Mouse (Mus musculus): ENCODE measurements around the gene Hrh1.

The Hrh1 gene

DNA sequence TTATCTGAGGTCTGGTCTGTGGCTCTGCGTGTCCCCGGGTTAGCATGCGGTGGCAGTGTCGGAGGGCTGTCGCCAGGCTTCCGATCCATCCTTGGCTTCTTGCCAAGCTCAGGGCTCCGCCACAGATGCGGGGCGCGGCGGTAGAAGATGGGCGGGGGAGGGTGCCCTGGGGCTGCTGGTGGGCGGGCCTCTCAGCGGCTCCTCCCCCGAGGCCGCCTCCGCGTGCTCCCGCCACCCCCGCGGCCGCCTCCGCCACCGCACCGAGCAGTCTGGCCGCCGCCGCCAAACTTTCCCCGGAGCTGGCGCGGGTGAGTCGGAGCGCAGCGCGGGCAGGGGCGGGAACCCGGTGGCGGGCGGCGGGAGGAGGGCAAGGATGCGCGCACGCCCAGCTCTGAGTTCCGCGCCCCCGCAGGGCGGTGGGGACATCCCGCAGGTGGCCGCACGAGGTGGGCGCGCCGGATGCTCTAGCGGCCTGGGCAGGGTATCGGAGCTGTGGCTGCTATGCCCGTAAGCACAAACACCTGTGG, at the start of gene Hrh1:
TSS of gene Hrh1 (plus strand) at position 246 of the 527 bp plus-strand sequence.
- in situ Hi-C loops (cut with MseI, MboI) = no loop called here

DNA sequence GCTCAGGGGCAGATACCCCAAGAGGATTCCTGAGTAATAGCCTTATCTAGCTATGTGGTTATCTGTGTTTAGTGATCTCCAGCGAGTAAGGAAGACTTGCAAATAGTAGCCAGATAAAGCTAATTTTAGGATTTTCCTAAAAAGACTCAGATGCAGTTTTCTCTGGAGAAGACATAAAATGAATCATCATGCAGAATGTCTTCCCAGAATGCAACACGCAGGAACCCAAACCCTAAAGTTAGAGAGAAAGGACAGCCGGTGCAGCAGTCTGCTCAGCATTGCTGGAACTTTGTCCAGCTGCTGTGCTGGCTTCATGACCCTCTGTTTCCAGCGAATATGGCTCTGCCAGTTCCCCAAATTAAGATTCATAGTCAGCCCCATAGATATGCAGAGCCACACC, 43.1 kb upstream of the Hrh1 start:
- in situ Hi-C loops (cut with MseI, MboI) = no loop called here

DNA sequence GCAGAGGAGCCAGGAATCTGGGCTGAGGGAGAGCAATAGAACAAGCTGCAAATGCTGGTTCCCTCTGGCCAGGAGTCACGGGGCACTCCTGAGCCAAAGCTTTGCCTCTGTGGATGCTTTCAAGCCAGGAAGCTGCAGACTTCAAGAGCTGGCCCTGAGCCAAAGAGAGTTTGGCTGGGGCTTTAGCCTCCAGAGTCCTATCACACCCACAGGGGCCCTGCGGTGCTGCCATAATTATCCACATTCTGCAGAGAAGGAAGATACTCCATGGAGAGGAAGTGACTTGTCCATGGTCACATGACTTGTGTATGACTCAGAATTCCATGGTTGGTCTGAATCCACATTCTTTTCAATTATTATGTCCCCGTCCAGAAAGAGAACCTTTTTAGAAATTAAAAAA, 39.6 kb upstream of the Hrh1 start:
- in situ Hi-C loops (cut with MseI, MboI) = no loop called here

DNA sequence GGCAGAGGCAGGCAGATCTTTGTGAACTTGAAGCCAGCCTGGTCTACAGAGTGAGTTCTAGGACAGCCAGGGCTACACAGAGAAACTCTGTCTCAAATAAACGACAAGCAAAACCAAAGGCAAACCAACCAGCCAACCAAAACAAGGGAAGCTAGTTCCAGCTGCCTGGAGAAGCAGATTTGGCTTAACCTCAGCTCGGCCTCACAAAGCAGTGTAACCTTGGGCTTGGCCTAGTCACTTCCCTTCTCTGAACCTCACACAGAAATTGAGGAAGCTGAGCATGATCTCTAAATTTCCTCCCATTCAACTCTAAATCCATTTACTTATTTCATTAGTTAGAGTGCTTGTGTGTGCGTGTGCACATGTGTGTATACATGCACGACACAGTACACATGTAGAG, 35.4 kb upstream of the Hrh1 start:
- in situ Hi-C loops (cut with MseI, MboI) = no loop called here

DNA sequence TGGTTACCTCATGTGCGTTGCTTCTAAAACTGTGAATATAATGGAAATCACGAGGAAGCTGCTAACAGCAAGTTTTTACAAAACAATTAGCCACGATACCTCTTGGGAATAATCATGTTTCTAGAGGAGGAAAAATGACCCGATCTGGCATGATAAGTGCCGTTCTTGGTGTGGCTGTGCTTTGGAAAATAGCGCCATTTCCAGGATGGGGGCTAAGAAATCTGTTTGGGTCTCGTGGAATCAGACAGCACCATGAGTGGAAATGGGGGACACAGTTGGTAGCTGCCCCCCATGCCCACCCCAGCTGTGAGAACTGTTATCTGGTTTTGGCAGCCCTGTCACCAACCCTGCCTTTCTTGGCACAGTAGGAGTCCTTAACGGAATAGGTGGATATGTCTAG, 34.0 kb upstream of the Hrh1 start:
- in situ Hi-C loops (cut with MseI, MboI) = no loop called here

DNA sequence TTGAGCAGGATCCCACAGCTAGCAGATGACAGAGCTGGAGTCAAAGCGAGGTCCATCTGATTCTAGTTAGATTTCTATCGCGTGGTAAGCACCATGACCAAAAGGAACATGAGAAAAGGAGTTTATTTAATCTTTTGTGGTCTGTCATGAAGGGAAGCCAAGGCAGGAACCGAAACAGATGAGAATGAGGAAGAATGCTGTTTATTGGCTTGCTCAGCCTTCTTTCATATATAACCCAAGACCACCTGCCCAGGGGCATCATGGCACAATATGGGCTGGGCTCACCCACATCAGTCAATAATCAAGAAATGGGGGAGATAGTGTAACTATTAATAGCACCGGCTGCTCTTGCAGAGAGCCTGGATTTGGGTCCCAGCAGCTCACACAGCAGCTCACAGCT, 33.0 kb upstream of the Hrh1 start:
- in situ Hi-C loops (cut with MseI, MboI) = no loop called here

DNA sequence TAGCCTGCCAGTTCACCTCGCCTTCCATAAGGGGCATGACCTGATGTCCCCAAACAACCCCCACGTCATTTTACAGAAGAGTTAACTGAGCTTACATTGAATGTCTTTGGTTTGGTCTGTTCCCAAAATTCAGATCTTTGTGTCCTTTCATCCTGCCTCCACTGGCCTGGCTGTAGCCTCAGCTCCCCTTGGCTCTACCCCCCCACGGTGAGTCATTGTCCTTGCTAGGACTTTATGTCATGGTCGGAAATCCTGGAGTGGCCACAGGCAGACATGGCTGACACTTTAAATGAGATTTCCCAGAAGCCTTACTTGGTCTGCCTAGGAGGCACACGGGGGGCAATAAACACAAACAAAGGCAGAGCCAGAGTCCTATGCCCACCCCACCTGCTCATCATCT, 31.5 kb upstream of the Hrh1 start:
- in situ Hi-C loops (cut with MseI, MboI) = no loop called here

DNA sequence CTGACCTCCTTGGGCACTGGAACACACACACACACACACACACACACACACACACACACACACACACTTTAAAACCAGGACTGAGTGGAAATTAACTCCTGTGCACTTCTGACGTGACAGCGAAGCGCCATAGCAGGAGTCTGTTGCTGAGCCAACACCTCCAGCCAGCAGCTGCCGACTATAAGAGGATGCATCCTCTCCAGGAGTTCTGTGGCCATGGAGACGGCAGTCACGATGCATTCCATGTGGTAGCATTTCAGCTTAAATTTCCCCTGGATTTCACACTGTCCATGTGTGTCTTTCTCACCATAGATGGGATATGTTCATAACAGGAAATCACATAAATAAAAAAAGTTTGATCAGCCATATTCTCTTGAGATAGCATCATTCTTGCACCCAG, 30.1 kb upstream of the Hrh1 start:
- in situ Hi-C loops (cut with MseI, MboI) = no loop called here

DNA sequence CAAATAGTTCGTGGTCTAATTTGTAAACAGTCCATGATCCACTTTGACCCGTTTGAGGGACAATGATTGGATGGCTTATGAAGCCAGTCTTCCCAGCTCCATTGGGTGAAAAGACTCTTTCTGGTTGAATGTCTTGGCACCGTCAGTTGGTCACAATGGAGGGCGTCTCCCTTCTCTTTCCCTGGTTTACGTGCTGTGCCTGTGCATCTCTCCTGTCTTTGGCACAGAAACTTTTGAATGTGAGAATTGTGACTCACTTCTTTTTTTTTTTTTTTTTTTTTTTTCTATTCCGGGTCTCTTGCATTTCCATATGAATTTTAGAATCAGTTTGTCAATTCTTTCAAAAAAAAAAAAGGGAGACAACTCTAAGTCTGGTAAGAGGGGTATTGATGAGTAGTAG, 29.5 kb upstream of the Hrh1 start:
- in situ Hi-C loops (cut with MseI, MboI) = no loop called here

DNA sequence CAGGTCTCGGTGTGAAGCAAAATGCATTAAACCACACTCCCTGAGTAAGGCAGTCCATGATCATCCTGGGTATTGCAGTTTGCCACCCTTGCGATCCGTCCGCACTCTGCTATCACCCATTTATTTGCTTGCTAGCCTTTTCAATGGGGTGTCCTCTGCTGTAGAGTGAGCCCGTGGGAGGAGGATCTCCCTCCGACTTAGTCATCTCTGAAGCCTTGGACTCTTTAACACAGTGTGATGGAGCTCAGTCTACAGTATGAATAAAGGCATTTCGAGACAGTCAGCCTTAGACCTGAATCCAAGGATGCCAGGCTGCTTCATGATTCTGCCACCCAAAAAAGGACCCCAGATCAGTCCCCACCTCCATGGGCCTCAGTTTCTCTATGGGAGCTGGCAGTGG, 25.0 kb upstream of the Hrh1 start:
- in situ Hi-C loops (cut with MseI, MboI) = no loop called here

DNA sequence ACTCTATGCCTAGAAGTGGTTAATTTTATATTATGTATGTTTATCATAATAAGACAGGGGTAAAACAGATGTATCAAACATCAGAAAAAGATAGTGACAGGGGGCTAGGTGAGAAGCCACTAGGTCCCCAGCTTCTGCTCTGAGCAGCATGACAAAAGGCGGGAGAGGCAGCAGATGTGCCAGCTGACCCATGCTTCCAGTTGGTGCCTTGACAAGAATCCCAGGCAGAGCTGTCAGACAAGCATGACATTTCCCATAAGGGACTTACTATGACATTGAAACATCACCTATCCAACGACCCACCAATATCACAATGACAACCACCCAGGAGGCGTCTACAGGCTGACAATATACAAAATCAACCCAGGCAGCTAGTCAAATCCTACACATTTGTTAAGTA, 16.9 kb upstream of the Hrh1 start:
- in situ Hi-C loops (cut with MseI, MboI) = no loop called here

DNA sequence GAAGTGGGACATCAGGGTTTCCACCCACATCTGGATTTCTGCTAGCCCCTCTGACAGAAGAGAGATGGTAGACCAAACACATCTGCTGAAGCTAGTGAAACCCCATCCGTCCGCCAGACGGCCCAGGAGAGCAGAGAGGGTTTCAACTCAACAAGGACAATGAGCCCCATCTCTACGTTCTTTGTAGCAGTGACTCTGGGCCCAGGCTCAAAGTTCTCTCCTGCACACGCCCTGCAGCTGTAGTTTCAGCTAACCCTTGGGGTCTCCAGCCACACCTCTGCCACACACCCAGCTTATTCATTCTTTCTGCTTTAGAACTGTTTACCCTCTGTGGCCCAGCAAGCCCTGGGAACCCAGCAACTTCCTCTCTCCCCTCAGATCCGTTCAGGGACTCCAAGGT, 10.4 kb upstream of the Hrh1 start:
- in situ Hi-C loops (cut with MseI, MboI) = no loop called here

DNA sequence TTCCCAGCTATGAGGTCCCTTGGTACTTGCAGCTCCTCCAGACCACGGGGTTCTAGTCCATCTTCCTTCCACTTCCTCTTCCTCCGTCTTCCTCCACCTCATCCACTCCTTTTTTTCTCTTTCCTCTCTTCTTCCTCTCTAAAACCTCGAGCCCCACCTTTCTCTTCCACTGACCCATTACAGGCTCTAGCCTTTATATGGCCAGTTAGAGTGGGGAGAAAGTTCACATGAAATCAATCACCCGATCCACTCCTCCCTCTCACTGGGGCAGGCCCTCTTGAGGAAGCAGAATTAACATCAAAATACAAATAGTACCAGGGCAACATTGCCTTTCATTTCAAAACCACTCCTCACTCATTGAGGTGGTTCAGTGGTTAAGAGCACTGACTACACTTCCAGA, 9.9 kb upstream of the Hrh1 start:
- in situ Hi-C loops (cut with MseI, MboI) = no loop called here

DNA sequence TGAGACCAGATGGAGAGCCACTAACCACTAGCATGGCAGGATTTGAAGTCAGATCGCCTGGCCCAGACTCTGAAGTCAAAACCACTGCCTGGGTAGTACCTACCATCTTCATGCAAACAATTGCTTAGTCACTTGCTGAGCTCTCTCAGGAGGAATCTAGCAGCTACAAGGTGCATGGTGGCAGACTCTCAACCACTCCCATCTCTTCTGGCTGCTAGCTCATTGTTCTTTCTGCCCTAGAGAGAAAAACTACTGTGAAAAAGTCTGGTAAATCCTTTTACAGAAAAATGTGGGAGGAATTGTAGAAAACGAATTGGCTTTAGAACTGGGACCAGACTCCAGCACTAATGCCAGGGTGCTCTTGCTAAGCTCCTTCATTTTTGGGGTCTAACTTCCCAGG, 7.6 kb upstream of the Hrh1 start:
- in situ Hi-C loops (cut with MseI, MboI) = no loop called here

DNA sequence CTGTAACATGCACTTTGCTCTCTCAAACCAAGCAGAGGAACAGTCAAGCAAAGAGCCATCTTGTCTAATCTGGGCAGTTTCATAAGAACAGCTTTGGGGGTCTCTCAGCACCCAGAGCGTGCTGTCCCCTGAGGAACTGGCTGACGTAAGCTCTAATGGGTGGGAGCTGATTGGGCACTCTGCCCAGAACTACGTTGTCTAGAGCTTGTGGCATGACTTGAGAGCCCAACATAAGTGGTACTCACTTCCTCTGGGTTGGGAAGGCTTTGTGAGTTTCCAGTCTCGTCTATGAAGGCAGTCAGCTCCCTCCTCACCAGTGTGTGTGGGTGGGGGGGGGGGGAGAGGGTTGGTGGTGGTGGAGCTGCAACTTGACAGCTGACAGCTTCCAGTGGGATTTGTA, 2.8 kb upstream of the Hrh1 start:
- in situ Hi-C loops (cut with MseI, MboI) = no loop called here

DNA sequence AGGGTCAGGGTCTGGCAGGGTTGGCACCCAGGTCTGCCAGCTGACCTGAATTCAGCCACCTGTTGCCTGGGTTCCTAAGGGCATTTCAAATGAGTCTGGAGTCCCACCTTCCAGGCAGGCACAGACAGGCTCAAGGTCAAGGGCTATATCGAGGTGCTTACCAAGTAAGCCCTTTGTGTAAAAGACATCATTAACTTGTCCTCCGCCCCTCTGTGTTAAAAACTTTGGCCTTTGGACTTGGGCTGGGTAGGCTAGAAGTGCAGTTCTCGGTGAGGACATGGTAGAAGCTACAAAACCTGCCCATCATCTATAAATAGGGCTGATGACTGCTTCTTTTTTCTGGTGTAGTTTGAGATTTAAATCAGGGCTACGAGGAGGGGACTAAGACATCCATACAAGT, 1.1 kb upstream of the Hrh1 start:
- in situ Hi-C loops (cut with MseI, MboI) = no loop called here

DNA sequence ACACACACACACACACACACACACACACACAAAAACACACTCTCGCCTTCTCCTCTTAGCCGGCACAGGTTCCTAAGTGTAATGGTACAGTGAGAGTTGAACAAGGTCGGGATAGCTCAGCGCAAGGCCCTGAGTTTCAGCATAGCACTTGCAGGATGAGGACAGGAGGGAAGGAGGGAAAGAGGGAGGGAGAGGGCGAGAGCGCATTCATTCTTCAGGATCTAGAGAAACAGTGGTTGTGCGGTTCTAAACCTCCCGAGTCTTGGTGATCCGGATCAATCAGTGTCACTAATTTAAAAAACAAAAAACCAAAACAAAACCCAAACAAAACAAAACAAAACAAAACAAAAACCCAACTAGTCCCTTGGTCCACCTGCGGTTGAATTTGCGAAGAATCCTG, 456 bp upstream of the Hrh1 start:
- in situ Hi-C loops (cut with MseI, MboI) = no loop called here

DNA sequence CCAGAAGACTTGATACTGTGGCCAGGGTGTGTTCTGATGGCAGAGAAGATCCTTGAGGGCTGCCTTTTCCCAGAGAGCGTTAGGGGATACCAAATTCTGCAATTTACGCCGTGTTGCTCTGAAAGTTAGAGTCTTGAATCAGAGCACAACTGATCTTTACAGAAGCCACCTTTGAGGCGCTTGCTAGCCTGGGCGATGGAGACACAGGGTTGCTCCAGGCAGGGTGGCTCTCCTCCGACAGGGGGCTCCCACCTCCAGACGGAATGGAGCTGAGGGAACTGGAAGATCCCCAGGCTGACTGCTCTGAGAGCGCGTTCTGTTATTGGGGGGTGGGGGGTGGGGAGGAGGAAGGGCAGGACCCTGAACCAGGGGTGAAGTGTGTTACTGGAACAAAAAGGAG, 890 bp downstream of the Hrh1 start:
- in situ Hi-C loops (cut with MseI, MboI) = no loop called here

DNA sequence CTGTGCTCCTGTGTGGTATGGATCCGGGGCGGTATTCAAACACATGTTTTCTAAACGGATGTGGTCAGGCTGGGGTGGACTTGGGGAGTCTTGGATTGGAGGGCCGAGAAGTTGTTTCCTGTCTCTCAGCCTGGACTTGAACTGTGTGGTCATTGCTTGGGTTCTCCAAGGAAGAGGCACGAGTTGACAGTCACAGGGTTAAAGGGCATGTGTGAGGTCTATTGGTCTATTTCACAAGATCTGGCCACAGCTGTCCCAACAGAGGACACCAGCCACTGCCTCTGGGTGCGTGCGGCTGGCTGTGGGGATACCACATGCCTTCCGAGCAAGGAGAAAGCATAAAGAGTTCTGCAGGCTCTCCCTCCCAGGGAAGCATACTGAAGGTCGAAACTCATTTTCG, 2.7 kb downstream of the Hrh1 start:
- in situ Hi-C loops (cut with MseI, MboI) = no loop called here

DNA sequence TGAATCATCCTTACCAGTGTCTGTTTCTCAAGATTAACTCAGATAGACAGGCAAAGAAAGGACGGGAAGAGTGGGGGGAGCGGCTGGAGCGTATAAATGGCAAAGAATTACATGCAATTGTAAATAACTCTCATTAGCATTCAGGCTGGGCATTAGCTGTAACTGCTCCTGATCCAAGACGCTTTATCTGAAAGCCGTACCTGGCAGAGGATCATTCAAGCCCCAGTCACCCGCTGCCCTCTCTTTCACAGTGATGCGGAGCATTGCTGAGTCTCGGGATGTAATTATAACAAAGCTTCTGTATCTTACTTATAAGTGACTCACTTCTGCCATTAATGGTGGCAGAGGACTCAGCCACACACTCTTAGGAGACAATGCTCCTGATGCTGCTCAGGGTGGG, 3.1 kb downstream of the Hrh1 start:
- in situ Hi-C loops (cut with MseI, MboI) = no loop called here

DNA sequence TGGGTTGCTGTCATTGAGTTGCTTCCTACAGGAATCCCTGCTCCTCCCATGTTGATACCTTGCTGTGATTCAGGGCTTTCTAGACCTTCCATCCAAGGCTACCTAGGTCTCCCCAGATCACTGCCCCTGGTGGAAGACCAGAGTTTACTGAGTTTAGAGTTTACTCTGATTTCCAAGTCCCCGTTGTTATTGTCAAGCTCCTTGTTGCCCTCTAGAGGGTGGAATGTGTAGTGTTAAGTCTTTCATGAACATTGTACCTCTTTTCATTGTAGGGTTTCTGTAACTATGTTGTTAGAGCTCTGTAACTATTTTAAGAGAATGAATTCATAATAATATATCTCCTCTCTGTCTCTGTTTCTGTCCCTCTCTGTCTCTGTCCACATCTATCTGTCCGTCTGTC, 4.4 kb downstream of the Hrh1 start:
- in situ Hi-C loops (cut with MseI, MboI) = no loop called here

DNA sequence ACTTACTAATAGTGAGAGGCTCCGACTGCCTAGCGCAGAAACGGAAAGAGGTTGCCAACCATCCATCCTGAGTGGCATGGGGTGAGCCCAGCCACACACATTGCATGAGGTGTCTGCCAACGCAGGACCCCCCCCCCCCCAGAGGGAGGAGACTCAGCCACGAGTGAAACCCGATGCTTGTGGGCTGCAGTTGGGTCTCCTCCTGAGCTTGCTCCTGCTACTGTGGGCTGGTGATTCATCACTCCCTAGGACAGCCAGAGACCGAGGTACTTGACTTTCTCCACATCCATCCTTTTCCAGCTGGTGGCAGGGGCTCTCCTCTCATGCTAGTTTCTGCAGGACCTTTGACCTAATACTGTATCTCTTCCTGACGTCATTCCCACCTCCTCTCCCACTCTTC, 5.9 kb downstream of the Hrh1 start:
- in situ Hi-C loops (cut with MseI, MboI) = no loop called here

DNA sequence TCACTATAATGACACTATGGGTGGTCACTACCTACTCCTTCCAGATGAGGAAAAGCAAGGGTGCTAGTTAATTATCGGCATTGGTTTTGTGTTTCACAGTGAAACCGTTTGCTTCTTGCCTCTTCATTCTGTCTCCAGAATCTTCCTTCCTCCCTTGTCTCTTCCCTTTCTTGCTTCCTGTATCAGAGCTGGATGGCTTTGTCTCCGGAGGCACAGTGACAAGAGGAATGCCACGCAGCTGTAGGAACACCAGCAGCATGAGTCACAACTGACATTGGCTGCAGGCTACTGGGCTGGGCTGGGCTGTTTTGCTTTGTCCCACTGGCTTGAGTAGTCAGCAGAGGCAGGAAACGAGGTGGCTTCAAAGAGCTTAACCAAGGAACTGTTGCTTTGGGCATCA, 6.4 kb downstream of the Hrh1 start:
- in situ Hi-C loops (cut with MseI, MboI) = no loop called here

DNA sequence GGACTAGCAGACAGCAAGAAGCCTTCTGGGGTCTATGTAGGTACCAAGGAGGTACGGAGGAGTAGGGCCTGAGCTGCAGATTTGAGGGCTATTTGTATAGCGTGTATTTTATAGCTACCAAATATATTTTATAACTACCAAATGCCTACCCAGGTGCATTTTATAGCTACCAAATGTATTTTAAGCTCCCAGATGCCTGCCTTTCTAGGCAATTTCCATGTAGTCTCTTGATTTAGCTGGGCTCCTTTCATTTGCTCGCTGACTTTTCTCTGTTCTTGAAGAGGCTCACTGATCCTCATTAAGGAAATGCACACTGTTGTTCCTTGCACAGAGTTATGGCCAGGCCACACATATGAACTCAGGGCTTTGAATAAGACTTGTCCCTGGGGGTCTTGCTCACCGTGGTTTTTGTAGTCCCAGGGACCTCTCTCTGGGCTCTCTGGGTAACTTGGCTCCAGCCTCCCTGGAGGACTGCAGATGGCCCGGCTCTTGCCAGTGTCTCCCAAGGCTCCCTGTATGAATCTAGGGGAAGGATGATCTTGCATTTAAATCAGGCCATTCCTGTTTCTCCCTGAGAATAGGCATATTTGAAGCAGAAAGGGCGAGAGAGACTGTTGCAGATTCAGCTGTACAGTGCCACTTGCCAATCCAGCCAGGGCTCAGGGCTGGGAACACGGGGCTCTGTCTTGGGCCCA, 7.2 kb downstream of the Hrh1 start:
- in situ Hi-C loops (cut with MseI, MboI) = no loop called here

Data from mouse trophoblast stem cell (cell line).